9 mouse cellular contexts compared by ENCODE assay signal in genomic region chr4:155901205-155901604, GRCm38 (mm10). TPM values are rescaled to one million over a fixed set of nuclear protein-coding genes. Genes with fewer than 3 reads are reported as not detected.
DNase-seq lines count a peak whose midpoint lies in the region; ATAC-seq lines count a peak whose summit lies in the region.
"Had no signal": no experiment of that assay in that cellular context is flagged by ENCODE, and none has a peak within 500 bp of the region (broad histone marks: within the 10 kb centered on the region; RNA-seq: fewer than 3 reads in every experiment).

No protein-coding gene starts in this region.

- H3K9me3 ChIP-seq in forebrain, embryonic 11.5 days (ENCODE audit: control insufficient read depth, low read length), result no peaks in the 10 kb centered on the region
- no peaks in the 10 kb centered on the region for H3K9me3 ChIP-seq in forebrain, embryonic 15.5 days
- no peaks in the 10 kb centered on the region for H3K9me3 ChIP-seq in midbrain, embryonic 16.5 days (replicated peaks; ENCODE audit: control insufficient read depth, low read length, poor library complexity, severe bottlenecking)
- no peaks in the 10 kb centered on the region for H3K9me3 ChIP-seq in midbrain, embryonic 13.5 days
- H3K9me3 ChIP-seq: megakaryocyte, embryonic 14.5 days had no signal

- no peaks in the 10 kb centered on the region for H3K4me1 ChIP-seq in forebrain, embryonic 11.5 days (replicated peaks; ENCODE audit: control insufficient read depth, insufficient read depth, low read length)
- peaks cover 4% of the 10 kb centered on the region; the same call in 1 of the 2 replicates for H3K4me1 ChIP-seq in forebrain, embryonic 15.5 days
- H3K4me1 ChIP-seq in midbrain, embryonic 16.5 days (ENCODE audit: control insufficient read depth, insufficient read depth, low read length), result no peaks in the 10 kb centered on the region
- H3K4me1 ChIP-seq in midbrain, embryonic 13.5 days (replicated peaks), result no peaks in the 10 kb centered on the region

- ATAC-seq in forebrain, embryonic 11.5 days (replicated peaks; ENCODE audit: low FRiP score), result no peak
- ATAC-seq in forebrain, embryonic 15.5 days (replicated peaks), result no peak
- ATAC-seq in midbrain, embryonic 16.5 days, result peak; percentile 52; the same call in 1 of the 2 replicates
- no peak for ATAC-seq in midbrain, embryonic 13.5 days
- no peak for ATAC-seq in activated CD4-positive, CD25-positive, alpha-beta regulatory T cell, adult 4 months

- H3K4me3 ChIP-seq in forebrain, embryonic 11.5 days (ENCODE audit: low read depth, low read length), result no peak overlapping the region
- H3K4me3 ChIP-seq in forebrain, embryonic 15.5 days, result no peak overlapping the region
- no peak overlapping the region for H3K4me3 ChIP-seq in midbrain, embryonic 16.5 days (ENCODE audit: low read depth, low read length)
- no peak overlapping the region for H3K4me3 ChIP-seq in midbrain, embryonic 13.5 days (replicated peaks)
- H3K4me3 ChIP-seq: megakaryocyte, embryonic 14.5 days had no signal

- H3K27ac ChIP-seq in forebrain, embryonic 11.5 days (ENCODE audit: low read depth, low read length), result no peak overlapping the region
- no peak overlapping the region for H3K27ac ChIP-seq in forebrain, embryonic 15.5 days (replicated peaks)
- H3K27ac ChIP-seq in midbrain, embryonic 16.5 days (ENCODE audit: low read length), result no peak overlapping the region
- no peak overlapping the region for H3K27ac ChIP-seq in midbrain, embryonic 13.5 days

- H3K4me2 ChIP-seq in forebrain, embryonic 11.5 days (ENCODE audit: low read depth, low read length, severe bottlenecking), result no peak overlapping the region
- no peak overlapping the region for H3K4me2 ChIP-seq in forebrain, embryonic 15.5 days (replicated peaks)
- H3K4me2 ChIP-seq in midbrain, embryonic 16.5 days (ENCODE audit: low read length), result no peak overlapping the region
- H3K4me2 ChIP-seq in midbrain, embryonic 13.5 days (replicated peaks), result no peak overlapping the region

- H3K27me3 ChIP-seq in forebrain, embryonic 11.5 days (ENCODE audit: control insufficient read depth, insufficient read depth, low read length), result no peaks in the 10 kb centered on the region
- no peaks in the 10 kb centered on the region for H3K27me3 ChIP-seq in forebrain, embryonic 15.5 days
- H3K27me3 ChIP-seq in midbrain, embryonic 16.5 days (ENCODE audit: control insufficient read depth, insufficient read depth, low read depth, low read length), result no peaks in the 10 kb centered on the region
- no peaks in the 10 kb centered on the region for H3K27me3 ChIP-seq in midbrain, embryonic 13.5 days
- H3K27me3 ChIP-seq: megakaryocyte, embryonic 14.5 days had no signal

- H3K36me3 ChIP-seq in forebrain, embryonic 11.5 days (ENCODE audit: control insufficient read depth, insufficient read depth, low read length), result peaks cover 7% of the 10 kb centered on the region; the same call in 1 of the 2 replicates
- peaks cover 93% of the 10 kb centered on the region for H3K36me3 ChIP-seq in forebrain, embryonic 15.5 days
- H3K36me3 ChIP-seq in midbrain, embryonic 16.5 days (ENCODE audit: control insufficient read depth, insufficient read depth, low read length), result peaks cover 81% of the 10 kb centered on the region
- H3K36me3 ChIP-seq in midbrain, embryonic 13.5 days, result peaks cover 94% of the 10 kb centered on the region

- 82% methylated on average over 3 of the region's 3 CpGs for WGBS in forebrain, embryonic 11.5 days
- WGBS in forebrain, embryonic 15.5 days, result 56% methylated on average over 3 of the region's 3 CpGs
- WGBS in midbrain, embryonic 16.5 days, result 91% methylated on average over 3 of the region's 3 CpGs
- WGBS in midbrain, embryonic 13.5 days, result 86% methylated on average over 3 of the region's 3 CpGs

- intact Hi-C loops in heart, postnatal 10 days (cut with DNase I), result no loop called here

- DNase-seq in forebrain, embryonic 11.5 days (ENCODE audit: low spot score), result peak; percentile 42
- peak; percentile 52 to 66 for DNase-seq in heart, postnatal 10 days
- DNase-seq in lung, postnatal 10 days, result peak; percentile 84
- DNase-seq in gastrocnemius, adult 18-20 months (ENCODE audit: low spot score), result no peak

- H3K9ac ChIP-seq in forebrain, embryonic 11.5 days (ENCODE audit: low read length), result no peak overlapping the region
- H3K9ac ChIP-seq in forebrain, embryonic 15.5 days (replicated peaks), result no peak overlapping the region
- no peak overlapping the region for H3K9ac ChIP-seq in midbrain, embryonic 16.5 days (ENCODE audit: low read depth, low read length)
- H3K9ac ChIP-seq in midbrain, embryonic 13.5 days (replicated peaks), result no peak overlapping the region

RNA-seq across cellular contexts. Expression of gene Acap3, which starts 9.6 kb away (rescaled TPM):
- polyA plus RNA-seq in forebrain, embryonic 11.5 days (2014; fragmentation: Nextera tagmentation; extraction: Ambion mirVana), result 34.6 and 34.8 TPM in 2 replicates
- polyA plus RNA-seq in forebrain, embryonic 15.5 days (2015; fragmentation: Nextera tagmentation; extraction: Ambion mirVana), result 82.2 and 84.5 TPM in 2 replicates
- 77.4 and 78.1 TPM in 2 replicates for polyA plus RNA-seq in midbrain, embryonic 16.5 days (2015; fragmentation: Nextera tagmentation; extraction: Ambion mirVana)
- polyA plus RNA-seq in midbrain, embryonic 13.5 days (2015; fragmentation: Nextera tagmentation; extraction: Ambion mirVana), result 66.0 and 73.5 TPM in 2 replicates
- total RNA-seq in heart, postnatal 10 days (2021), result 10 to 100 TPM; 20.3 to 21.7 TPM
- 1 to 10 TPM; 4.9 to 6.5 TPM for polyA plus RNA-seq in activated CD4-positive, CD25-positive, alpha-beta regulatory T cell, adult 4 months (2017; shearing (Covaris generic))
- total RNA-seq in gastrocnemius, adult 18-20 months (2021), result 1 to 10 TPM; 6.6 to 7.3 TPM

RNA-seq across cellular contexts. Expression of gene Pusl1, which starts 9.6 kb away (rescaled TPM):
- polyA plus RNA-seq in forebrain, embryonic 11.5 days (2014; fragmentation: Nextera tagmentation; extraction: Ambion mirVana), result 53.4 and 53.7 TPM in 2 replicates
- polyA plus RNA-seq in forebrain, embryonic 15.5 days (2015; fragmentation: Nextera tagmentation; extraction: Ambion mirVana), result 61.5 and 64.8 TPM in 2 replicates
- polyA plus RNA-seq in midbrain, embryonic 16.5 days (2015; fragmentation: Nextera tagmentation; extraction: Ambion mirVana), result 56.3 and 63.9 TPM in 2 replicates
- 52.5 and 52.6 TPM in 2 replicates for polyA plus RNA-seq in midbrain, embryonic 13.5 days (2015; fragmentation: Nextera tagmentation; extraction: Ambion mirVana)
- 10 to 100 TPM; 18.1 to 19.1 TPM for total RNA-seq in heart, postnatal 10 days (2021)
- polyA plus RNA-seq in activated CD4-positive, CD25-positive, alpha-beta regulatory T cell, adult 4 months (2017; shearing (Covaris generic)), result 10 to 100 TPM; 12.6 to 25.3 TPM
- total RNA-seq in gastrocnemius, adult 18-20 months (2021), result 10 to 100 TPM; 11.2 to 13.2 TPM

RNA-seq across cellular contexts. Expression of gene Ints11, which starts 31.9 kb away (rescaled TPM):
- 108 and 117 TPM in 2 replicates for polyA plus RNA-seq in forebrain, embryonic 11.5 days (2014; fragmentation: Nextera tagmentation; extraction: Ambion mirVana)
- 90.6 and 99.9 TPM in 2 replicates for polyA plus RNA-seq in forebrain, embryonic 15.5 days (2015; fragmentation: Nextera tagmentation; extraction: Ambion mirVana)
- polyA plus RNA-seq in midbrain, embryonic 16.5 days (2015; fragmentation: Nextera tagmentation; extraction: Ambion mirVana), result 75.7 and 78.7 TPM in 2 replicates
- polyA plus RNA-seq in midbrain, embryonic 13.5 days (2015; fragmentation: Nextera tagmentation; extraction: Ambion mirVana), result 85.3 and 88.6 TPM in 2 replicates
- 10 to 100 TPM; 16.6 to 20.9 TPM for total RNA-seq in heart, postnatal 10 days (2021)
- polyA plus RNA-seq in activated CD4-positive, CD25-positive, alpha-beta regulatory T cell, adult 4 months (2017; shearing (Covaris generic)), result 10 to 100 TPM; 82.2 to 87.0 TPM
- total RNA-seq in gastrocnemius, adult 18-20 months (2021), result 10 to 100 TPM; 13.9 to 14.0 TPM

RNA-seq across cellular contexts. Expression of gene Cptp, which starts 32.0 kb away (rescaled TPM):
- polyA plus RNA-seq in forebrain, embryonic 11.5 days (2014; fragmentation: Nextera tagmentation; extraction: Ambion mirVana), result 22.3 and 27.0 TPM in 2 replicates
- polyA plus RNA-seq in forebrain, embryonic 15.5 days (2015; fragmentation: Nextera tagmentation; extraction: Ambion mirVana), result 20.5 and 22.9 TPM in 2 replicates
- 25.1 and 28.1 TPM in 2 replicates for polyA plus RNA-seq in midbrain, embryonic 16.5 days (2015; fragmentation: Nextera tagmentation; extraction: Ambion mirVana)
- 22.1 and 24.5 TPM in 2 replicates for polyA plus RNA-seq in midbrain, embryonic 13.5 days (2015; fragmentation: Nextera tagmentation; extraction: Ambion mirVana)
- 10 to 100 TPM in 1 of 2 experiments, 1 to 10 TPM in 1; 7.9 to 10.6 TPM for total RNA-seq in heart, postnatal 10 days (2021)
- polyA plus RNA-seq in activated CD4-positive, CD25-positive, alpha-beta regulatory T cell, adult 4 months (2017; shearing (Covaris generic)), result 10 to 100 TPM; 17.7 to 18.0 TPM
- total RNA-seq in gastrocnemius, adult 18-20 months (2021), result 10 to 100 TPM; 13.0 to 16.2 TPM

RNA-seq across cellular contexts. Expression of gene Tas1r3, which starts 38.0 kb away (rescaled TPM):
- polyA plus RNA-seq in forebrain, embryonic 11.5 days (2014; fragmentation: Nextera tagmentation; extraction: Ambion mirVana), result 0.45 and 0.60 TPM in 2 replicates
- 0.64 and 0.73 TPM in 2 replicates for polyA plus RNA-seq in forebrain, embryonic 15.5 days (2015; fragmentation: Nextera tagmentation; extraction: Ambion mirVana)
- 0.29 and 0.58 TPM in 2 replicates for polyA plus RNA-seq in midbrain, embryonic 16.5 days (2015; fragmentation: Nextera tagmentation; extraction: Ambion mirVana)
- 0.80 and 0.83 TPM in 2 replicates for polyA plus RNA-seq in midbrain, embryonic 13.5 days (2015; fragmentation: Nextera tagmentation; extraction: Ambion mirVana)
- total RNA-seq in heart, postnatal 10 days (2021), result under 1 TPM; 0.20 to 0.34 TPM
- polyA plus RNA-seq in activated CD4-positive, CD25-positive, alpha-beta regulatory T cell, adult 4 months (2017; shearing (Covaris generic)), result under 1 TPM; 0.16 to 0.25 TPM
- total RNA-seq in gastrocnemius, adult 18-20 months (2021), result under 1 TPM; 0.09 to 0.12 TPM
